Mouse (Mus musculus) liver, embryonic 14.5 days (tissue): ENCODE results near the gene Gabbr2.

Experiments used
- CTCF ChIP-seq: IDR thresholded peaks from 2 replicates; pipeline ENCODE4 v1.5.1; 2016; ENCODE audit warnings: antibody characterized with exemption, low read depth, control low read depth
- EP300 ChIP-seq: IDR thresholded peaks from 2 replicates; pipeline ENCODE4 v1.6.1; 2016; ENCODE audit warnings: antibody characterized with exemption, low read depth

- TF ChIP-seq EP300 (no peak), CTCF (no peak)
Measured at GRCm38 (mm10) chr4:46703146-46703545, 288.5 kb downstream of the Gabbr2 start.
